Mouse (Mus musculus) erythroblast, adult 5-6 weeks (primary cell): ENCODE data around the gene Hlf. TPM values are rescaled to one million over a fixed set of nuclear protein-coding genes. Genes with fewer than 3 reads are reported as not detected.

ENCODE experiments used
- total RNA-seq, 2 experiments: library from RNA; stranded (forward) in 1 of 2; stranded (reverse) in 1 of 2; fragments of 150-400 nt in 1 of 2; fragments of 200-764, 138-1000 nt in 1 of 2; gene quantifications; 2 replicates each; pipeline versions ENCODE4 v1.2.3 to v1.2.4; 2015 to 2017; ENCODE audit warnings: low replicate concordance in 2 of 2

Gene Hlf
- total RNA-seq, 2 experiments from 2014 or later = 2.9 to 6.5 TPM

Other genes starting within 250 kb of the Hlf start
- gene Gm45716, start 203.2 kb downstream of the Hlf start, total RNA-seq (2015; ENCODE audit: low replicate concordance) = 5.8 TPM in 1 of 2 replicates, not detected in the other
- 1.0 and 3.5 TPM in 2 replicates for gene Gm45716, start 203.2 kb downstream of the Hlf start, total RNA-seq (2017; ENCODE audit: low replicate concordance)
- 5.6 and 6.7 TPM in 2 replicates for gene Mmd, start 141.4 kb downstream of the Hlf start, total RNA-seq (2015; ENCODE audit: low replicate concordance)
- 1.8 and 2.6 TPM in 2 replicates for gene Mmd, start 141.4 kb downstream of the Hlf start, total RNA-seq (2017; ENCODE audit: low replicate concordance)
- gene Stxbp4, start 247.2 kb upstream of the Hlf start, total RNA-seq (2015; ENCODE audit: low replicate concordance) = 28.6 and 34.9 TPM in 2 replicates
- gene Stxbp4, start 247.2 kb upstream of the Hlf start, total RNA-seq (2017; ENCODE audit: low replicate concordance) = 29.7 and 41.9 TPM in 2 replicates
- 40.3 and 52.6 TPM in 2 replicates for gene Cox11, start 247.3 kb upstream of the Hlf start, total RNA-seq (2015; ENCODE audit: low replicate concordance)
- gene Cox11, start 247.3 kb upstream of the Hlf start, total RNA-seq (2017; ENCODE audit: low replicate concordance) = 33.4 and 45.7 TPM in 2 replicates